Mouse (Mus musculus) CH12.LX (cell line): ENCODE results near the gene Fmc1. TPM values are rescaled to one million over a fixed set of nuclear protein-coding genes. Genes with fewer than 3 reads are reported as not detected.
"Not testable (repeated sequence)": the region's sequence is repeated elsewhere in the genome, so short reads cannot be mapped to it uniquely, and the experiment has no call there.

Experiments
- DNase-seq: peaks from one replicate; pipeline ENCODE4 v3.0.0-alpha.2; 2013; ENCODE audit errors: extremely low read depth
- H3K27ac ChIP-seq: 2 replicates; pipeline ENCODE4 v1.5.1; 2012; ENCODE audit warnings: low read depth, mild to moderate bottlenecking, control low read depth, moderate library complexity; ENCODE audit not compliant: insufficient read depth
- H3K27me3 ChIP-seq: replicated peaks from 2 replicates; pipeline ENCODE3; 2012; ENCODE audit warnings: inconsistent platforms
- H3K36me3 ChIP-seq, 2 experiments: replicated peaks in 1 of 2; 2 replicates each; pipeline versions ENCODE3 to v1.6.1; 2012; ENCODE audit warnings: inconsistent platforms in 1 of 2, low read length in 1 of 2, mild to moderate bottlenecking in 1 of 2, mixed read lengths in 1 of 2, moderate library complexity in 1 of 2; ENCODE audit not compliant: control insufficient read depth in 1 of 2, insufficient read depth in 1 of 2
- H3K4me1 ChIP-seq, 2 experiments: 2 replicates each; pipeline ENCODE4 v1.6.1; 2012; ENCODE audit warnings: inconsistent platforms in 1 of 2, moderate library complexity in 1 of 2; ENCODE audit not compliant: insufficient read depth in 2 of 2, control insufficient read depth in 1 of 2
- H3K4me2 ChIP-seq: 2 replicates; pipeline ENCODE4 v1.6.1; 2012; ENCODE audit warnings: low read depth, mild to moderate bottlenecking, control low read depth; ENCODE audit not compliant: poor library complexity, insufficient read depth, severe bottlenecking
- H3K4me3 ChIP-seq, 3 experiments: fragments of 150-350 bp in 1 of 3; sonication (generic) in 1 of 3; replicated peaks in 1 of 3; 2 replicates each; pipeline versions ENCODE3 to v1.5.1; 2011 to 2012; ENCODE audit warnings: low read depth in 2 of 3, low read length in 2 of 3, mild to moderate bottlenecking in 2 of 3, moderate library complexity in 2 of 3, control low read depth in 1 of 3, improper control_type of control experiment in 1 of 3, inconsistent platforms in 1 of 3, mixed read lengths in 1 of 3; ENCODE audit not compliant: poor library complexity in 1 of 3
- H3K79me2 ChIP-seq: replicated peaks from 2 replicates; pipeline ENCODE4 v1.6.1; 2012; ENCODE audit warnings: mild to moderate bottlenecking, moderate library complexity; ENCODE audit not compliant: control insufficient read depth, poor library complexity, insufficient read depth, severe bottlenecking; ENCODE audit errors: extremely low read depth
- H3K9ac ChIP-seq: 2 replicates; pipeline ENCODE4 v1.6.1; 2012; ENCODE audit warnings: low read depth, mild to moderate bottlenecking, control low read depth, moderate library complexity; ENCODE audit not compliant: insufficient read depth
- H3K9me3 ChIP-seq: replicated peaks from 2 replicates; pipeline ENCODE3; 2012; ENCODE audit warnings: low read length, inconsistent platforms, mixed read lengths
- CHD1 ChIP-seq: IDR thresholded peaks from 2 replicates; pipeline ENCODE4 v1.6.1; 2012; ENCODE audit warnings: low read depth, low read length, improper control_type of control experiment, inconsistent platforms
- CHD2 ChIP-seq: IDR thresholded peaks from 2 replicates; pipeline ENCODE4 v1.6.1; 2011; ENCODE audit warnings: low read length, improper control_type of control experiment
- HCFC1 ChIP-seq: IDR thresholded peaks from 2 replicates; pipeline ENCODE4 v1.6.1; 2012; ENCODE audit warnings: low read depth, mild to moderate bottlenecking, inconsistent platforms, low read length, improper control_type of control experiment
- IRF4 ChIP-seq: IDR thresholded peaks from 2 replicates; pipeline ENCODE4 v1.6.1; 2014; ENCODE audit warnings: low read depth, mild to moderate bottlenecking, inconsistent platforms, low read length, improper control_type of control experiment
- KAT2A ChIP-seq: IDR thresholded peaks from 2 replicates; pipeline ENCODE4 v1.6.1; 2012; ENCODE audit warnings: low read length, improper control_type of control experiment, inconsistent platforms; ENCODE audit not compliant: insufficient replicate concordance
- MAX ChIP-seq: IDR thresholded peaks from 2 replicates; pipeline ENCODE4 v1.6.1; 2011; ENCODE audit warnings: low read length, improper control_type of control experiment
- NRF1 ChIP-seq: IDR thresholded peaks from 2 replicates; pipeline ENCODE4 v1.6.1; 2014; ENCODE audit warnings: low read depth, mild to moderate bottlenecking, inconsistent platforms, low read length, improper control_type of control experiment, moderate library complexity
- TBP ChIP-seq: conservative IDR thresholded peaks from 2 replicates; pipeline ENCODE4 v1.6.1; 2011; ENCODE audit warnings: low read depth, low read length, improper control_type of control experiment
- USF2 ChIP-seq: conservative IDR thresholded peaks from 2 replicates; pipeline ENCODE4 v1.6.1; 2011; ENCODE audit warnings: low read depth, low read length, improper control_type of control experiment
- ZC3H11A ChIP-seq: IDR thresholded peaks from 2 replicates; pipeline ENCODE4 v1.6.1; 2012; ENCODE audit warnings: low read depth, mild to moderate bottlenecking, inconsistent platforms, low read length, improper control_type of control experiment
- ZMIZ1 ChIP-seq: IDR thresholded peaks from 2 replicates; pipeline ENCODE4 v1.6.1; 2012; ENCODE audit warnings: low read depth, mild to moderate bottlenecking, inconsistent platforms, low read length, improper control_type of control experiment
- dilution Hi-C: fragments of 300-500 bp; cut with MboI; formaldehyde crosslinking; loops from 2 replicates; pipeline ENCODE4 v1.14.3; 2020; ENCODE audit warnings: low sequenced_read_pairs; ENCODE audit not compliant: extremely low pct_unique_long_range_greater_than_20kb, extremely low pct_ligation_motif_present
- in situ Hi-C: fragments of 300-500 bp; cut with MboI; formaldehyde crosslinking; loops from 3 replicates; pipeline ENCODE4 v1.14.3; 2019; ENCODE audit warnings: low sequenced_read_pairs, low pct_ligation_motif_present, low pct_unique_long_range_greater_than_20kb, mixed read lengths
- polyA plus RNA-seq: library from polyadenylated mRNA; unstranded; fragments of >175 nt; gene quantifications from 2 replicates; pipeline ENCODE4 v1.2.1, GENCODE M21; 2012; ENCODE audit warnings: low read depth; ENCODE audit not compliant: insufficient read length
- total RNA-seq, 2 experiments: library from RNA; depleted of rRNA; stranded (reverse); fragments of 300-350 nt in 1 of 2; fragments of >200 nt in 1 of 2; gene quantifications; 2 replicates each; pipeline ENCODE4 v1.2.3; 2012 to 2014

Gene Fmc1
- total and polyA plus RNA-seq, 3 experiments = 30.4 to 78.2 (median 47.3) TPM

- H3K27me3 ChIP-seq, H3K9ac ChIP-seq, H3K27ac ChIP-seq, H3K4me3 ChIP-seq, H3K9me3 ChIP-seq, H3K4me1 ChIP-seq, H3K36me3 ChIP-seq, dilution Hi-C loops, H3K4me2 ChIP-seq, DNase-seq, H3K79me2 ChIP-seq: not testable (repeated sequence)
- in situ Hi-C loops = loop anchor here (25.0 kb wide), 1 partner anchor 385 kb away; no protein-coding TSS in a partner anchor
- peak; percentile 65; the same call in 1 of the 2 replicates for TF ChIP-seq TBP
Observed at GRCm38 (mm10) chr6:38547005-38547404, 13.7 kb downstream of the Fmc1 start.

GRCm38 (mm10) chr6:38547707-38548106, 14.4 kb downstream of the Fmc1 start:
- H3K79me2 ChIP-seq = no peaks in the 10 kb centered on the region

GRCm38 (mm10) chr6:38548595-38548994, 15.3 kb downstream of the Fmc1 start:
- H3K9ac ChIP-seq, H3K79me2 ChIP-seq, H3K27me3 ChIP-seq, H3K4me3 ChIP-seq, H3K4me2 ChIP-seq, H3K36me3 ChIP-seq, dilution Hi-C loops, H3K9me3 ChIP-seq, DNase-seq, H3K27ac ChIP-seq, H3K4me1 ChIP-seq: not testable (repeated sequence)
- in situ Hi-C loops = loop anchor here (25.0 kb wide), 1 partner anchor 386 kb away; no protein-coding TSS in a partner anchor

More at GRCm38 (mm10) chr6:38547707-38548106, 14.4 kb downstream of the Fmc1 start:
- Histone ChIP-seq H3K4me3 (no peak overlapping the region), H3K9me3 (no peaks in the 10 kb centered on the region), H3K4me2 (no peak overlapping the region), H3K27me3 (no peaks in the 10 kb centered on the region), H3K4me1 (peaks cover 2 to 7% of the 10 kb centered on the region in 2 experiments; a peak in 2 of 4 replicates), H3K9ac (no peak overlapping the region)
- dilution Hi-C loops = no loop called here
- no peak for DNase-seq
- TF ChIP-seq MAX = no peak
- TF ChIP-seq CHD1 = no peak
- no peak for TF ChIP-seq ZMIZ1
- no peak for TF ChIP-seq NRF1
- TF ChIP-seq HCFC1 = no peak
- no peak for TF ChIP-seq TBP
- TF ChIP-seq KAT2A = no peak
- no peak for TF ChIP-seq CHD2
- TF ChIP-seq ZC3H11A = no peak
- TF ChIP-seq USF2 = no peak
- TF ChIP-seq IRF4 = no peak
- TF ChIP-seq, all 38 proteins: peak for 0
- peaks cover 0 to 3% of the 10 kb centered on the region in 2 experiments for H3K36me3 ChIP-seq
- no peak overlapping the region for H3K27ac ChIP-seq
- in situ Hi-C loops = loop anchor here (25.0 kb wide), 1 partner anchor 385 kb away; no protein-coding TSS in a partner anchor
